ENCODE assay signal across 11 mouse cellular contexts in the genomic region with DNA sequence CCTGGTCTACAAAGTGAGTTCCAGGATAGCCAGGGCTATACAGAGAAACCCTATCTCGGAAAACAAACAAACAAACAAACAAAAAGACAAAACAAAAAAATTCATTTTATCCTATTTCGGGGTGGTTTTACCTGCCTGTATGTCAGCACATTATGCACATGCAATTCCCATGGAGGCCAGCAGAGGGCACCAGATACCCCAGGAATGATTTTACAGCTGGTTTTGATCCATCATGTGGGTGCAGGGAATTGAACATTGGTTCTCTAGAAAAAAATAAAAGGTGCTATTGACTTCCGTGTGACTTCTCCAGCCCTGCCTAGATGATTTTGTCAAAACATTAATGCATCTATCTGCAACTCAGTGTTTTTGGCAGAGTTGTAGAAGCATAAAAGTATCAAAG.
DNase-seq lines count a peak whose midpoint lies in the region; ATAC-seq and TF ChIP-seq lines count a peak whose summit lies in the region.
"Had no signal": no experiment of that assay in that cellular context is flagged by ENCODE, and none has a peak within 500 bp of the region (broad histone marks: within the 10 kb centered on the region; RNA-seq: fewer than 3 reads in every experiment).

No protein-coding gene starts in this region.

- H3K9ac ChIP-seq in liver, embryonic 11.5 days (ENCODE audit: low read depth, low read length), result no peak overlapping the region
- H3K9ac ChIP-seq in MEL (ENCODE audit: control insufficient read depth, low read depth, low read length, poor library complexity, severe bottlenecking), result no peak overlapping the region
- H3K9ac ChIP-seq: heart, embryonic 15.5 days; limb, embryonic 15.5 days; midbrain, embryonic 12.5 days had no signal

- H3K4me1 ChIP-seq in cerebellum, adult 2 months (ENCODE audit: control insufficient read depth, insufficient read depth, low read length), result 0 out of 2 replicates have a peak, but pooled peaks cover 2% of the 10 kb centered on the region
- no peaks in the 10 kb centered on the region for H3K4me1 ChIP-seq in liver, embryonic 11.5 days (replicated peaks; ENCODE audit: control insufficient read depth, insufficient read depth, low read length)
- no peaks in the 10 kb centered on the region for H3K4me1 ChIP-seq in MEL (ENCODE audit: control insufficient read depth in 1 of 2, insufficient read depth in 2 of 2, low read length in 2 of 2)

- 98% methylated on average over 3 of the region's 3 CpGs for WGBS in cerebellum, adult 2 months
- WGBS in liver, embryonic 11.5 days, result 88% methylated on average over 3 of the region's 3 CpGs

- no peak for TF ChIP-seq POLR2A in cerebellum, adult 2 months (IDR thresholded peaks at IDR 0.05; ENCODE audit: borderline replicate concordance, insufficient read depth, low read length)
- TF ChIP-seq POLR2A in MEL (IDR thresholded peaks at IDR 0.05; ENCODE audit: control insufficient read depth in 1 of 2, insufficient read depth in 1 of 2, low read depth in 1 of 2, low read length in 2 of 2, poor library complexity in 1 of 2), result no peak

- H3K27ac ChIP-seq in cerebellum, adult 2 months (ENCODE audit: insufficient read depth, low read length), result no peak overlapping the region
- H3K27ac ChIP-seq in liver, embryonic 11.5 days (ENCODE audit: low read depth, low read length), result no peak overlapping the region
- H3K27ac ChIP-seq in MEL (ENCODE audit: control insufficient read depth, low read depth, low read length), result no peak overlapping the region
- H3K27ac ChIP-seq: heart, embryonic 15.5 days; midbrain, embryonic 12.5 days had no signal

- peak; percentile 62 for TF ChIP-seq RAD21 in MEL (IDR thresholded peaks at IDR 0.05; ENCODE audit: low read depth, low read length)

- no peak for TF ChIP-seq EP300 in MEL (IDR thresholded peaks at IDR 0.05; ENCODE audit: low read depth in 1 of 2, low read length in 2 of 2)

- H3K9me3 ChIP-seq in liver, embryonic 11.5 days (ENCODE audit: control insufficient read depth, low read length), result no peaks in the 10 kb centered on the region
- H3K9me3 ChIP-seq in MEL (replicated peaks; ENCODE audit: insufficient read depth, low read length), result no peaks in the 10 kb centered on the region
- H3K9me3 ChIP-seq: heart, embryonic 15.5 days; limb, embryonic 15.5 days had no signal

- H3K79me2 ChIP-seq in MEL (ENCODE audit: control insufficient read depth, insufficient read depth, low read length, poor library complexity), result no peaks in the 10 kb centered on the region

- peak; percentile 28; the same call in 1 of the 2 replicates for TF ChIP-seq CTCF in cerebellum, adult 2 months (IDR thresholded peaks at IDR 0.05; ENCODE audit: borderline replicate concordance, insufficient read depth, low read depth, low read length)
- peak; percentile 59 to 74 (median 65) for TF ChIP-seq CTCF in MEL (IDR thresholded peaks at IDR 0.05 in 2 of 3, conservative IDR thresholded peaks at IDR 0.05 in 1 of 3; ENCODE audit: control insufficient read depth in 1 of 3, insufficient read depth in 1 of 3, low read depth in 2 of 3, low read length in 3 of 3, poor library complexity in 1 of 3, severe bottlenecking in 1 of 3)

- H3K4me2 ChIP-seq in liver, embryonic 11.5 days, result no peak overlapping the region
- H3K4me2 ChIP-seq: heart, embryonic 15.5 days; midbrain, embryonic 12.5 days had no signal

- no peaks in the 10 kb centered on the region for H3K36me3 ChIP-seq in liver, embryonic 11.5 days (ENCODE audit: control insufficient read depth, insufficient read depth, low read length)
- no peaks in the 10 kb centered on the region for H3K36me3 ChIP-seq in MEL (ENCODE audit: control insufficient read depth in 1 of 2, insufficient read depth in 2 of 2, low read length in 2 of 2)
- H3K36me3 ChIP-seq: heart, embryonic 15.5 days; limb, embryonic 15.5 days; midbrain, embryonic 12.5 days had no signal

- ATAC-seq in liver, embryonic 11.5 days (replicated peaks; ENCODE audit: low FRiP score), result no peak
- ATAC-seq in megakaryocyte progenitor cell, adult 5-6 weeks (replicated peaks; ENCODE audit: poor library complexity), result peak; percentile 46; the same call in 1 of the 2 replicates

- H3K27me3 ChIP-seq in cerebellum, adult 2 months (ENCODE audit: control insufficient read depth, insufficient read depth, low read length), result no peaks in the 10 kb centered on the region
- no peaks in the 10 kb centered on the region for H3K27me3 ChIP-seq in liver, embryonic 11.5 days (replicated peaks; ENCODE audit: control insufficient read depth, insufficient read depth, low read length)
- no peaks in the 10 kb centered on the region; a peak in 1 of 4 replicates for H3K27me3 ChIP-seq in MEL (ENCODE audit: control insufficient read depth in 1 of 2, insufficient read depth in 2 of 2, low read length in 2 of 2)
- H3K27me3 ChIP-seq: heart, embryonic 15.5 days; limb, embryonic 15.5 days; midbrain, embryonic 12.5 days had no signal

- DNase-seq in cerebellum, adult 2 months, result no peak
- no peak for DNase-seq in cerebellum, adult 8-10 months
- DNase-seq in liver, result peak; percentile 18
- no peak for DNase-seq in liver, embryonic 11.5 days (ENCODE audit: low spot score)
- DNase-seq in MEL (ENCODE audit: low read depth, low spot score), result peak; percentile 30
- no peak for DNase-seq in embryo, embryonic 10 days (ENCODE audit: low spot score)
- no peak for DNase-seq in adrenal gland, postnatal 4 days (ENCODE audit: low spot score in 2 of 2)

- no peak overlapping the region for H3K4me3 ChIP-seq in cerebellum, adult 2 months (replicated peaks; ENCODE audit: insufficient read depth, low read depth, low read length)
- no peak overlapping the region for H3K4me3 ChIP-seq in liver, embryonic 11.5 days (ENCODE audit: low read depth, low read length)
- H3K4me3 ChIP-seq in MEL (ENCODE audit: control insufficient read depth in 1 of 2, insufficient read depth in 1 of 2, low read depth in 2 of 2, low read length in 2 of 2), result no peak overlapping the region
- H3K4me3 ChIP-seq: heart, embryonic 15.5 days; limb, embryonic 15.5 days; midbrain, embryonic 12.5 days had no signal

TF ChIP-seq in MEL, 35 proteins besides CTCF, POLR2A, EP300 and RAD21:
- no peak for TF ChIP-seq POLR2AphosphoS5 (IDR thresholded peaks at IDR 0.05; ENCODE audit: borderline replicate concordance, low read depth, low read length)
- no peak for TF ChIP-seq SIN3A (IDR thresholded peaks at IDR 0.05; ENCODE audit: low read length)
- TF ChIP-seq JUND (IDR thresholded peaks at IDR 0.05; ENCODE audit: low read depth, low read length), result no peak
- TF ChIP-seq MEF2A (IDR thresholded peaks at IDR 0.05; ENCODE audit: extremely low read depth, insufficient replicate concordance, low read depth, low read length, poor library complexity, severe bottlenecking), result no peak
- no peak for TF ChIP-seq NRF1 (IDR thresholded peaks at IDR 0.05; ENCODE audit: insufficient read depth, low read depth, low read length, poor library complexity, severe bottlenecking)
- TF ChIP-seq CHD2 (IDR thresholded peaks at IDR 0.05; ENCODE audit: low read length), result no peak
- TF ChIP-seq SMC3 (IDR thresholded peaks at IDR 0.05; ENCODE audit: low read depth, low read length), result peak; percentile 66
- no peak for TF ChIP-seq E2F4 (IDR thresholded peaks at IDR 0.05; ENCODE audit: borderline replicate concordance, low read depth, low read length)
- TF ChIP-seq POLR2AphosphoS2 (IDR thresholded peaks at IDR 0.05; ENCODE audit: low read length), result no peak
- no peak for TF ChIP-seq MXI1 (IDR thresholded peaks at IDR 0.05; ENCODE audit: low read depth, low read length)
- no peak for TF ChIP-seq TCF12 (IDR thresholded peaks at IDR 0.05; ENCODE audit: low read depth, low read length)
- no peak for TF ChIP-seq UBTF (IDR thresholded peaks at IDR 0.05; ENCODE audit: borderline replicate concordance, insufficient read depth, low read depth, low read length)
- TF ChIP-seq ZNF384 (IDR thresholded peaks at IDR 0.05; ENCODE audit: low read depth, low read length), result no peak
- no peak for TF ChIP-seq MAX (IDR thresholded peaks at IDR 0.05; ENCODE audit: low read length)
- peak; percentile 50 for TF ChIP-seq ZC3H11A (IDR thresholded peaks at IDR 0.05; ENCODE audit: low read depth, low read length)
TF ChIP-seq in MEL: peak in this region for 2.

Comparison
In these comparisons a context has a peak if more than half of its experiments do, and no peak if none do; other contexts are left out.
1. DNase-seq: peak in liver (single experiment) and MEL (single experiment); none in cerebellum, adult 2 months (0 of 2), cerebellum, adult 8-10 months (single experiment), liver, embryonic 11.5 days (single experiment), embryo, embryonic 10 days (single experiment) and adrenal gland, postnatal 4 days (0 of 2).